Mouse (Mus musculus): ENCODE data around the gene Stk4.

Gene Stk4

GRCm38 (mm10) chr2:164128576-164129411, 58.7 kb downstream of the Stk4 start:
- DNase-seq = no peak

GRCm38 (mm10) chr2:164131586-164131985, 61.5 kb downstream of the Stk4 start:
- DNase-seq = no peak

DNA sequence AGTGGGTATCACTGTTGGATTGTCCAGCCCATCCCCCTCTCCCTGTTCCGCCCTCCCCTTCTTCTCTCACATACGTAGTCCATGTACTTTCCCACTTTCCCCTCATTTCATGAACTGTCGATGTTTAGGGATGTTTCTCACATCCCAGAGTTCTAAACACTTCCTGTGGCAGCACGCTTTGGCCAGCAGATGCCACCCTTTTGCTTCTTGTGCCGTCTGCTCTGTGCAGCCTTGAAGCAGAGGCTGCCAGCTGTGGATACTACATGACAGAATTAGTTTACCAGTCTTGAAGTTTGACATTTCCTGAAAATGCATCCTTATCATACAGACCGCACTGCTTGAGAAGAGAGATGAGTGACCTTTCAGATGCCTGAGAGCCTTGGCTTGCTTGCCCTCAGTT, 64.4 kb downstream of the Stk4 start:
- DNase-seq = peak; percentile 34

GRCm38 (mm10) chr2:164135367-164135766, 65.2 kb downstream of the Stk4 start:
- DNase-seq = no peak

DNA sequence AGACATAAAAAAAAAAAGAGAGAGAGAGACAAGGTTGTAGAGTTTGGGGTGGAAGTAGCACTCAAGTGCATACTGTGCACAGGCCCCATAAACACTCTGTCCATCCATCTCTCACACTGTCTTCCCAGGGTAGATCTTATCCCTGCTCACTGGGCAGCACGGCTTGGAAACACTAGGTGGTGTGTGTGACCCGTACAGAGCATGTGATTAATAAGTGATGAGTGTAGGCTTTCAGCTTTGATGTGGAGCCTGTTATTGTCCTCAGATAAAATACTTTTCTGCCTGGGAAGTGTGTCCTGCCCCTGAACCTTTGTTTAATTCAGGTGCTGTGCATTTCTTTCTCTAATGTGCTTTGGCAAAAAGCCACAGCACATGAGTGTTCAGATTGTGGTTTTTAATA, 66.3 kb downstream of the Stk4 start:
- DNase-seq = no peak

- peak; percentile 38 for DNase-seq
These were observed 67.6 kb downstream of the Stk4 start for GRCm38 (mm10) chr2:164137754-164138153.

DNA sequence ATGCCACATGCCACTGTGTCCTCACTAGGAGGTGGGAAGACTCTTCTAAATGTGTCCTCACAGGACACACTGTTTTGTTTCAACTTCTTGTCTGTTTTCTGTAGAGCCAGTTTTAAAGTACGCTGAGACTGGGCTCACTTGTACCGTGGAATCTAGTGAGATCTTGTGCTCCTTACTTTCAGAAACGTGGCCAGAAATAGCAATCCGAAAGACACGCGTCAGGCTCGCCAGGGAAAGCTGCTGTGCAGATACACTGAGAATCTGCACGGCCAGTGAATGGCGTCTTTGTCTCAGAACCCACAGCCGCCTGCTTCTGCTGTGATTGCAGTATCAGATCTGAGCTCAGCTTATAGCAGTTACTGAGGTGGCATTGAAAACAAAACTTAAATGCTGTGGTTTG, 71.9 kb downstream of the Stk4 start:
- peak; percentile 31 for DNase-seq

DNA sequence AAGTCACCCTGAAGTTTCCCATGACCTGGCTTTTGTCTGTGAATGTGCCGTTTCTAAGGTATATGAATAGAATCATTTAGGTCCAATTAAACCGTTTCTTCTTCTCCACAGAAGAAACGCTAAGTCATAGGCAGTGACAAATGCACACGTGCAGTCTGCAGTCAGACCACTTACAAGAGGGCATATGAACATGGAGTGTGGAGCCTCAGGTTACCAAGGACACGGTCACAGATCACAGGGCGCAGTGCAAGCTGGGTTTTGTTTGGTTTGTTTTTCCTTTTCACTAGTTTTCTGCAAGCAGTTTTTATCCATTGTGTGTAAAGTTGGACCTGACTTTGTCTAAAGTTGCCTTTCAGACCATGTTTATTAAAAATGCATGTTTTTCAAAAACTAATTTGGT, 73.9 kb downstream of the Stk4 start:
- no peak for DNase-seq

DNA sequence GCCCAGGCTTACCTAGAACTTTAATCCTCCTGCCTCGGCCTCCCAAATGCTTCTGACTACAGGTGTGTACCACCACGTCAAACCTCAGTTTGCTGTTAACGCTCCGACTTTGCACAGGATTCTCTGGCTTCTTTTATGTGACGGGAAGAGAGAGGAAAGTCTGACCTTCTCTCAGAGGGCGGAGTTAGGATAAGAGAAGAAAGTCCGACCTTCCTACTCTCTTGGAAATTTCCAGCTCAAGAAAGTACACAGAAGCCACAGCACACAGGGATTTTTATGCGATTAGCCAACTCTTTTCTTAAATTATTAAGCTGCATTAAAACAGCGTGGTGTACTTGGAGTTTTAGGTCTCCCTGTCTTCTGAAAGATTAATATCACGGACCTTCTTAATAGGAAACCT, 74.4 kb downstream of the Stk4 start:
- no peak for DNase-seq

- peak; percentile 21 for DNase-seq
These were observed 76.4 kb downstream of the Stk4 start for GRCm38 (mm10) chr2:164146556-164146955.

GRCm38 (mm10) chr2:164150086-164150760, 80.1 kb downstream of the Stk4 start:
- DNase-seq = peak; percentile 10

DNA sequence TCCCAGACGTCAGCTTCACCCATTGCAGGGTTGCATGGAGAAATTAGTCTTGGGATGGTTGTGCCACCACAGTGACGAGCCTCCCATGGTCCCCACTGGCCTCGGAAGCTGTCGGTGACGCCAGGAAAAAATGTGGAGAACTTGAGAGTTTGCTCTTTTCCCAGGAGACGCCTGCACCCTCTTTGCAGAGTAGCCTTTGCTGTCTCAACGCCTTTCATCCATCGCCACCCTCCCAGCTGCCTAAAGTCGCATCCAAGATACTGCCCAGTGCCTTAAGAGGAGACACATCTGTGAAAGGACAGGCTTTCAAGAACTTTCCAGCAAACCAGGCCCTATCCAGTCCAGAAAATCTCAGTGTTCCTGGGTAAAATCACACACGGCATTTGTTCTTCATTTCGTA, 82.2 kb downstream of the Stk4 start:
- no peak for DNase-seq

DNA sequence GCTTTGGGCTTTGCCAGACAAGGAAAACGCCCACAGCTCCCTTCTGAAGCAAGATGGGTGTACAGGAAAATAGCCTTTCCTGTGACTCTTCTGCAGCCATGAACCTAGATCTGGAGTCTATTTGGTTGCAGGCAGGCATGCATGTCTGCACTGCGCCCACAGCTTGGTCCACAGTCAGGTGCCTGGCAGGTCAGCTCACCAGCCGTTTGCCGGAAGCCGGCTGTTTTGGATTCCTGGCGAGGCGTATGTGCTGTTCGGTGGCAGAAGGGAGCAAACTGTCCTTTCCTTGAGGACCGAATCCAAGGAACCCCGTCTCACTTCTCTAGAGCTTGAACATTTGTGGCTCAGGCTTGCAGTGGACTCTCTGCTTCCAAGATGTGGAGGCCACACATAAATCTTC, 83.9 kb downstream of the Stk4 start:
- DNase-seq = no peak

- no peak for DNase-seq
These were observed 86.0 kb downstream of the Stk4 start for GRCm38 (mm10) chr2:164156158-164156557.

DNA sequence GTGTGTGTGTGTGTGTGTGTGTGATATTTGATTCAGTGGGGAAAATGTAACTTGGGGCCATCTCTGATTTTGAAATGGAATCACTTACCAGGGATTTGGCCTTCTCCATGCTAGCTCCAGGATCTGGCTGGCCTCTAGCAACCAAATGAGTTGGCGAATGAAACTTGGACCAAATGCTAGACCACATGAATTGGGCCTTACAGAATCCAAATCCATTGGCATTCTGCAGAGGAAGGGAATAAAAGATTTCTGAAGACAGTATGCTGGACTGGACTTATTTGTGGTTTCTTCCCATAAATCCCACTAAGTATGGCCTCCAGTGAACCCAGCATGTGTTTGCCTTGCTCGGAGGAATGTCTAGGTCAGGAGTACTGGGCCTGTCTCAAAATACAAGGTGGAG, 88.7 kb downstream of the Stk4 start:
- no peak for DNase-seq

DNA sequence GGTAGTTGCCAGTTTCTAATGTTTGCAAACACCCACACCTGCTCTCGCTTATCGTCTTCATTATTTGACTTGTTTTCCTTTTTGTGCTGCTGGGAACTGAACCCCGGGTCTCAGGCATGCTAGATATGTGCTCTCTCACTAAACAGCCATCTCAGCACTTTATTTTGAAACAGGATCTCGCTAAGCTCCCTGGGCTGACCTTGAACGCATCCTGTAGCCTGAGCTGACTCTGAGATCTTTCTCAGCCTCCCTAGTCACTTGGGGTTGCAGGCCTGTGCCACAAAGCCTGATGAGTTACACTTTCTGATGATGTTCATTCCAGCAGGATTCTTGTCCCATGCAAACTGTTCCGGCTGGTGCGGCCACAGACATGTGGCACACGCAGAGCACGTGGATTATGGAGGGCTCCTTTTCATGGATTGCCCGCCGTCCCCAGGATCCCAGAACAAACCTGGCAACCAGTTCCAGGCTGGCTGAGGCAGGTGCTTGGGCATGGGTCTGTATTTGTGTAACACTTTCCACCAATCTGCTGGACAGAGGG, 91.5 kb downstream of the Stk4 start:
- no peak for DNase-seq

DNA sequence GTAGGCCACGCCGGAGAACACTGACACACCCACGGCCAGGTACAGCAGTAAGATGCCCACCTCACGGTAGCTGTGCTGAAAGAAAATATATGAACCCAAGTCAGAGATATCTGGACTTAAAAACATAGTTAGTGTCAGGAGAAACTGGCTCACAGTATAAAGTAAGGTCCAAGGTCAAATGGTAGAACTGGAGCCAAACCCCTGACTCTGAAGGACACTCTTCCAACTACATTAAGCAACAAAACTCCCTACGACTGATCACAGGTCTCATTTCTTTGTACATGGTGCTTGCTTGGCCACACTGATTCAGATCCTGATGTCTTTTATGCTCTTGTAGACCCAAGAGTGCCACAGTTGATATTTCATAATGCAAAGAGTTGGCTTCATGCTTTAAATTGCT, 94.8 kb downstream of the Stk4 start:
- DNase-seq = no peak

DNA sequence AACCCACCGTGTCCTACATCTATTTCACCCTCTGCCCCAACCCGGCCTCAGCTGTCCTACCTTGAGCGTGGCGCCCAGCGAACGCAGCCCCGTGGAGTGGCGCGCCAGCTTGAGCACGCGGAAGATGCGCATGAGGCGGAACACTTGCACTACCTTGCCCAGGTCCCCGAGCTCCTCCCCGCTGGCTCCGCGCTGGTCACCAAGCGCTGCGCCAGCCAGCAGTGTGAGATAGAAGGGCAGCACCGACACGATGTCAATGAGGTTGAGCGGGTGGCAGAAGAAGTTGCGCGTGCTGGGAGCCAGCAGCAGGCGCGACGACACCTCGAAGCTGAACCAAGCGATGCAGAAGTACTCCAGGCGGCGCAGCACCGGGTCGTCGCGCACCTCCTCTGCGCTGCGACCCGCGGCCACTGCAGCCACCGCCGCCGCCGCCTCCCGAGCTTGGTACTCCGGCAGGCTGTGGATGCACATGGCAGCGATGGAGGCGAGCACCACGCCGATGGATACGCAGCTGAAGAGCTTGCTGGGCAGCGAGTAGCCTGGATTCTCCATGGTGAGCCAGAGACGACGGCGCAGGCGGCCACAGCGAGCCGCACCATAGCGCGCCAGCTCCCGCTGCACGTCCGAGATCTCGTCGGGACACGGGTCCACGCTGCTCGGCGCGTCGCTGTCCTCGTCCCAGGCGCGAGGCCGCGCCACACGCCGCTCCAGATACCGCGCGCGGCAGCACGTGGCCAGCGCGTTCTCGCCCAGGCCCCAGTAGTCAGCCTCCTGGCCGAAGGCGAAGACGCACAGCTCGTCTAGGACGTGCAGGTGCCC, 97.8 kb downstream of the Stk4 start:
- no peak for DNase-seq

- peak; percentile 19 for DNase-seq
These were observed 98.4 kb downstream of the Stk4 start for GRCm38 (mm10) chr2:164168571-164168946.

GRCm38 (mm10) chr2:164170326-164170725, 100.2 kb downstream of the Stk4 start:
- no peak for DNase-seq

GRCm38 (mm10) chr2:164170902-164171301, 100.8 kb downstream of the Stk4 start, which contains the start of gene Kcns1:
Gene Kcns1 (minus strand): TSS chr2:164171113.
- no peak for DNase-seq

DNA sequence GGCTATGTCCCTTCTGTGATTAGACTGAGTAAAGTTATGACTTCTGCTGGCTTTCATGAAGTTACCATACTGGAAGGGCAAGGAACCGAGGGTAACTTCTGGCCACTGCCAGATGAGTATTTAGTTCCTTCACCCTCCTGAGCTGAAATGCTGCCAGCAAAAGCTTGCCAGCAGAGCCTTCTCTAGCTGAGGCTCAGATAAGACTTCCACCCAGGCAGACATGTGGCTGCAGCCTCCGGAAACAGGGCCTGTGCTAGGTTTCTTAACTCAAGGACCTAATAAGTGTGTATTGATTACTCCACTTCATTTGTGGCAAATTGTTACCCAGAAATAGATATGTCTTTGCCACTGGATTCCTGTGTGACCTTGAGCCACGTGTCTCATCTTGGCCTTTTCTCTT, 103.3 kb downstream of the Stk4 start:
- DNase-seq = no peak
